Mouse (Mus musculus): ENCODE results near the gene Smim22. TPM values are rescaled to one million over a fixed set of nuclear protein-coding genes. Genes with fewer than 3 reads are reported as not detected.

Gene Smim22
- polyA plus RNA-seq (2015; fragmentation: Nextera tagmentation; extraction: Ambion mirVana): 99.2 and 112 TPM in 2 replicates

- no peaks in the 10 kb centered on the region for H3K9me3 ChIP-seq
- H3K27me3 ChIP-seq (replicated peaks): no peaks in the 10 kb centered on the region
- H3K4me2 ChIP-seq (replicated peaks): peak within 1 kb of the TSS; percentile 56
- H3K36me3 ChIP-seq: no peaks in the 10 kb centered on the region
- H3K4me3 ChIP-seq (replicated peaks): peak within 1 kb of the TSS; percentile 36
- peaks cover 7% of the 10 kb centered on the region; the same call in 1 of the 2 replicates for H3K4me1 ChIP-seq (replicated peaks)
- WGBS: 25% methylated on average over 5 of the region's 5 CpGs
- peak within 1 kb of the TSS; percentile 50 for H3K9ac ChIP-seq
- peak; percentile 92 for ATAC-seq
- H3K27ac ChIP-seq: peak within 1 kb of the TSS; percentile 76
These were observed at the start of gene Smim22 for GRCm38 (mm10) chr16:5007067-5007466. TSS of gene Smim22 (plus strand) at chr16:5007288.

GRCm38 (mm10) chr16:4957446-4957845 is 49.6 kb upstream of the Smim22 start:
- H3K4me1 ChIP-seq (replicated peaks): no peaks in the 10 kb centered on the region
- no peak overlapping the region for H3K4me2 ChIP-seq (replicated peaks)
- no peak overlapping the region for H3K9ac ChIP-seq
- H3K27me3 ChIP-seq (replicated peaks): no peaks in the 10 kb centered on the region
- no peak for ATAC-seq
- no peak overlapping the region for H3K27ac ChIP-seq
- H3K4me3 ChIP-seq (replicated peaks): no peak overlapping the region
- WGBS: 94% methylated on average over 3 of the region's 3 CpGs
- no peaks in the 10 kb centered on the region for H3K9me3 ChIP-seq
- peaks cover 32% of the 10 kb centered on the region for H3K36me3 ChIP-seq

- 87% methylated on average over 8 of the region's 8 CpGs for WGBS
- ATAC-seq: no peak
- H3K27me3 ChIP-seq (replicated peaks): no peaks in the 10 kb centered on the region
- no peak overlapping the region for H3K4me2 ChIP-seq (replicated peaks)
- peaks cover 5% of the 10 kb centered on the region; the same call in 1 of the 2 replicates for H3K36me3 ChIP-seq
- H3K4me3 ChIP-seq (replicated peaks): no peak overlapping the region
- H3K9me3 ChIP-seq: no peaks in the 10 kb centered on the region
- H3K9ac ChIP-seq: no peak overlapping the region
- no peak overlapping the region for H3K27ac ChIP-seq
- peaks cover 8% of the 10 kb centered on the region for H3K4me1 ChIP-seq (replicated peaks)
These were observed 46.8 kb upstream of the Smim22 start for GRCm38 (mm10) chr16:4960260-4960659.

GRCm38 (mm10) chr16:4963346-4963745 is 43.7 kb upstream of the Smim22 start:
- ATAC-seq: no peak
- Histone ChIP-seq H3K27me3 (replicated peaks) (no peaks in the 10 kb centered on the region), H3K4me2 (replicated peaks) (peak overlapping the region; percentile 89), H3K36me3 (no peaks in the 10 kb centered on the region), H3K4me1 (replicated peaks) (peaks cover 9% of the 10 kb centered on the region), H3K27ac (no peak overlapping the region; the same call in 1 of the 2 replicates), H3K9me3 (no peaks in the 10 kb centered on the region), H3K9ac (peak overlapping the region; percentile 95), H3K4me3 (replicated peaks) (peak overlapping the region; percentile 97)
- 34% methylated on average over 9 of the region's 9 CpGs for WGBS

- under 1% methylated on average over 76 of the region's 76 CpGs for WGBS
- Histone ChIP-seq H3K27ac (peak within 1 kb of the TSS; percentile 82), H3K9me3 (no peaks in the 10 kb centered on the region), H3K4me1 (replicated peaks) (peaks cover 9% of the 10 kb centered on the region), H3K4me3 (replicated peaks) (peak within 1 kb of the TSS; percentile 97), H3K4me2 (replicated peaks) (peak within 1 kb of the TSS; percentile 89), H3K36me3 (no peaks in the 10 kb centered on the region), H3K27me3 (replicated peaks) (no peaks in the 10 kb centered on the region), H3K9ac (peak within 1 kb of the TSS; percentile 95)
- peak; percentile 99 for ATAC-seq
These were observed 43.0 kb upstream of the Smim22 start, which contains the start of gene Anks3 for GRCm38 (mm10) chr16:4963797-4964709. TSS of gene Anks3 (minus strand) at chr16:4964205.

- ATAC-seq: peak; percentile 8; the same call in 1 of the 2 replicates
- peak overlapping the region; percentile 97 for H3K4me3 ChIP-seq (replicated peaks)
- no peaks in the 10 kb centered on the region for H3K9me3 ChIP-seq
- H3K27ac ChIP-seq: peak overlapping the region; percentile 65; the same call in 1 of the 2 replicates
- H3K36me3 ChIP-seq: no peaks in the 10 kb centered on the region
- peak overlapping the region; percentile 66 for H3K9ac ChIP-seq
- 22% methylated on average over 13 of the region's 13 CpGs for WGBS
- peaks cover 9% of the 10 kb centered on the region for H3K4me1 ChIP-seq (replicated peaks)
- H3K4me2 ChIP-seq (replicated peaks): peak overlapping the region; percentile 89
- H3K27me3 ChIP-seq (replicated peaks): no peaks in the 10 kb centered on the region
These were observed 42.2 kb upstream of the Smim22 start for GRCm38 (mm10) chr16:4964731-4965391.

GRCm38 (mm10) chr16:4965392-4966129 is 41.5 kb upstream of the Smim22 start:
- Histone ChIP-seq H3K4me1 (replicated peaks) (peaks cover 9% of the 10 kb centered on the region), H3K4me3 (replicated peaks) (no peak overlapping the region), H3K27me3 (replicated peaks) (no peaks in the 10 kb centered on the region), H3K9me3 (no peaks in the 10 kb centered on the region), H3K27ac (no peak overlapping the region), H3K36me3 (no peaks in the 10 kb centered on the region), H3K4me2 (replicated peaks) (peak overlapping the region; percentile 89; the same call in 1 of the 2 replicates), H3K9ac (no peak overlapping the region)
- no peak for ATAC-seq
- WGBS: 89% methylated on average over 8 of the region's 8 CpGs

GRCm38 (mm10) chr16:4968426-4968825 is 38.7 kb upstream of the Smim22 start:
- H3K27me3 ChIP-seq (replicated peaks): no peaks in the 10 kb centered on the region
- no peak overlapping the region for H3K4me2 ChIP-seq (replicated peaks)
- ATAC-seq: no peak
- no peak overlapping the region for H3K4me3 ChIP-seq (replicated peaks)
- no peaks in the 10 kb centered on the region for H3K9me3 ChIP-seq
- 81% methylated on average over 3 of the region's 3 CpGs for WGBS
- H3K27ac ChIP-seq: no peak overlapping the region
- peaks cover 6% of the 10 kb centered on the region for H3K4me1 ChIP-seq (replicated peaks)
- H3K9ac ChIP-seq: no peak overlapping the region
- H3K36me3 ChIP-seq: no peaks in the 10 kb centered on the region

GRCm38 (mm10) chr16:4969055-4969843 is 37.8 kb upstream of the Smim22 start:
- H3K27ac ChIP-seq: no peak overlapping the region
- H3K4me2 ChIP-seq (replicated peaks): no peak overlapping the region
- no peak for ATAC-seq
- WGBS: 72% methylated on average over 5 of the region's 5 CpGs
- no peak overlapping the region for H3K4me3 ChIP-seq (replicated peaks)
- H3K9ac ChIP-seq: no peak overlapping the region
- H3K36me3 ChIP-seq: no peaks in the 10 kb centered on the region
- H3K4me1 ChIP-seq (replicated peaks): 0 out of 2 replicates have a peak, but pooled peaks cover 5% of the 10 kb centered on the region
- H3K27me3 ChIP-seq (replicated peaks): no peaks in the 10 kb centered on the region
- no peaks in the 10 kb centered on the region for H3K9me3 ChIP-seq

GRCm38 (mm10) chr16:4971626-4972025 is 35.5 kb upstream of the Smim22 start:
- H3K9me3 ChIP-seq: no peaks in the 10 kb centered on the region
- no peak overlapping the region for H3K9ac ChIP-seq
- H3K27ac ChIP-seq: no peak overlapping the region
- no peak overlapping the region for H3K4me3 ChIP-seq (replicated peaks)
- H3K27me3 ChIP-seq (replicated peaks): no peaks in the 10 kb centered on the region
- no peak for ATAC-seq
- H3K36me3 ChIP-seq: no peaks in the 10 kb centered on the region
- 0 out of 2 replicates have a peak, but pooled peaks cover 2% of the 10 kb centered on the region for H3K4me1 ChIP-seq (replicated peaks)
- no peak overlapping the region for H3K4me2 ChIP-seq (replicated peaks)
- WGBS: 65% methylated on average over 4 of the region's 4 CpGs

- Histone ChIP-seq H3K4me1 (replicated peaks) (0 out of 2 replicates have a peak, but pooled peaks cover 3% of the 10 kb centered on the region), H3K9ac (no peak overlapping the region), H3K27ac (no peak overlapping the region), H3K27me3 (replicated peaks) (no peaks in the 10 kb centered on the region), H3K36me3 (no peaks in the 10 kb centered on the region), H3K4me2 (replicated peaks) (no peak overlapping the region), H3K9me3 (no peaks in the 10 kb centered on the region), H3K4me3 (replicated peaks) (no peak overlapping the region)
- whole genome bisulfite sequencing: 90% methylated on average over 5 of the region's 5 CpGs
- ATAC-seq: no peak
These were observed 32.6 kb upstream of the Smim22 start for GRCm38 (mm10) chr16:4974521-4974920.

Data from intestine, embryonic 15.5 days (tissue).